Mouse (Mus musculus): Measurements from ENCODE around the gene Ssc4d.

GRCm38 (mm10) chr5:135963280-135963627 is 11.1 kb downstream of the Ssc4d start:
- TF ChIP-seq CTCF (IDR thresholded peaks at IDR 0.05; ENCODE audit: low read depth, low read length), result no peak
- TF ChIP-seq POLR2AphosphoS5 (IDR thresholded peaks at IDR 0.05; ENCODE audit: insufficient replicate concordance, low read depth, low read length), result no peak
- TF ChIP-seq GATA1 (IDR thresholded peaks at IDR 0.05; ENCODE audit: borderline replicate concordance, low read length), result no peak
- no peak for TF ChIP-seq GATA2 (IDR thresholded peaks at IDR 0.05; ENCODE audit: borderline replicate concordance, low read depth, low read length)
- TF ChIP-seq TAL1 (conservative IDR thresholded peaks at IDR 0.05; ENCODE audit: low read depth, low read length), result no peak
